Mouse (Mus musculus) heart, postnatal 0 days (tissue): ENCODE measurements around the gene Ssh2.

Source experiments
- CTCF ChIP-seq: IDR thresholded peaks from 2 replicates; pipeline ENCODE4 v1.5.1; 2016; ENCODE audit warnings: antibody characterized with exemption, control low read depth, low read depth
- EP300 ChIP-seq: IDR thresholded peaks from 2 replicates; pipeline ENCODE4 v1.6.1; 2016; ENCODE audit warnings: antibody characterized with exemption, low read depth

- TF ChIP-seq CTCF: no peak
- TF ChIP-seq EP300: no peak
Measured at GRCm38 (mm10) chr11:77242912-77243311, 26.8 kb downstream of the Ssh2 start.
